Mouse (Mus musculus): ENCODE data around the gene Klhl32. TPM values are rescaled to one million over a fixed set of nuclear protein-coding genes. Genes with fewer than 3 reads are reported as not detected.

Gene Klhl32
- total and polyA plus RNA-seq, 3 experiments: 0.03 TPM; not detected in 2

- no peak for DNase-seq (ENCODE audit: low read depth, low spot score)
- no peak overlapping the region for H3K4me3 ChIP-seq (ENCODE audit: control insufficient read depth in 1 of 2, insufficient read depth in 1 of 2, low read depth in 2 of 2, low read length in 2 of 2)
- no peak overlapping the region for H3K27ac ChIP-seq (ENCODE audit: control insufficient read depth, low read depth, low read length)
- no peaks in the 10 kb centered on the region for H3K36me3 ChIP-seq (ENCODE audit: control insufficient read depth in 1 of 2, insufficient read depth in 2 of 2, low read length in 2 of 2)
- H3K4me1 ChIP-seq (ENCODE audit: control insufficient read depth in 1 of 2, insufficient read depth in 2 of 2, low read length in 2 of 2): no peaks in the 10 kb centered on the region
- no peaks in the 10 kb centered on the region for H3K79me2 ChIP-seq (ENCODE audit: control insufficient read depth, insufficient read depth, low read length, poor library complexity)
- no peaks in the 10 kb centered on the region for H3K27me3 ChIP-seq (ENCODE audit: control insufficient read depth in 1 of 2, insufficient read depth in 2 of 2, low read length in 2 of 2)
- no peak overlapping the region for H3K9ac ChIP-seq (ENCODE audit: control insufficient read depth, low read depth, low read length, poor library complexity, severe bottlenecking)
- TF ChIP-seq ELF1 (IDR thresholded peaks at IDR 0.05; ENCODE audit: low read depth, low read length) (no peak), CHD1 (IDR thresholded peaks at IDR 0.05; ENCODE audit: low read depth, low read length) (no peak), MYC (IDR thresholded peaks at IDR 0.05; ENCODE audit: low read depth, low read length) (no peak), MYB (IDR thresholded peaks at IDR 0.05; ENCODE audit: low read depth, low read length) (no peak), UBTF (IDR thresholded peaks at IDR 0.05; ENCODE audit: borderline replicate concordance, insufficient read depth, low read depth, low read length) (no peak), ZMIZ1 (IDR thresholded peaks at IDR 0.05; ENCODE audit: low read depth, low read length) (no peak), RAD21 (IDR thresholded peaks at IDR 0.05; ENCODE audit: low read depth, low read length) (no peak), ETS1 (IDR thresholded peaks at IDR 0.05; ENCODE audit: low read depth, low read length) (no peak), ZC3H11A (IDR thresholded peaks at IDR 0.05; ENCODE audit: low read depth, low read length) (no peak), SIN3A (IDR thresholded peaks at IDR 0.05; ENCODE audit: low read length) (no peak), POLR2AphosphoS2 (IDR thresholded peaks at IDR 0.05; ENCODE audit: low read length) (no peak), MAX (IDR thresholded peaks at IDR 0.05; ENCODE audit: low read length) (no peak), RCOR1 (IDR thresholded peaks at IDR 0.05; ENCODE audit: low read depth, low read length) (no peak), TAL1 (IDR thresholded peaks at IDR 0.05; ENCODE audit: low read length) (no peak), EP300 (IDR thresholded peaks at IDR 0.05; ENCODE audit: low read depth in 1 of 2, low read length in 2 of 2) (no peak)
- no peaks in the 10 kb centered on the region for H3K9me3 ChIP-seq (replicated peaks; ENCODE audit: insufficient read depth, low read length)
Measured at GRCm38 (mm10) chr4:24789331-24789730, 61.6 kb downstream of the Klhl32 start.

- no peak for DNase-seq (ENCODE audit: low read depth, low spot score)
- Histone ChIP-seq H3K27ac (ENCODE audit: control insufficient read depth, low read depth, low read length) (no peak overlapping the region), H3K36me3 (ENCODE audit: control insufficient read depth in 1 of 2, insufficient read depth in 2 of 2, low read length in 2 of 2) (no peaks in the 10 kb centered on the region), H3K9me3 (replicated peaks; ENCODE audit: insufficient read depth, low read length) (no peaks in the 10 kb centered on the region), H3K4me1 (ENCODE audit: control insufficient read depth in 1 of 2, insufficient read depth in 2 of 2, low read length in 2 of 2) (no peaks in the 10 kb centered on the region), H3K4me3 (ENCODE audit: control insufficient read depth in 1 of 2, insufficient read depth in 1 of 2, low read depth in 2 of 2, low read length in 2 of 2) (no peak overlapping the region), H3K9ac (ENCODE audit: control insufficient read depth, low read depth, low read length, poor library complexity, severe bottlenecking) (no peak overlapping the region), H3K79me2 (ENCODE audit: control insufficient read depth, insufficient read depth, low read length, poor library complexity) (no peaks in the 10 kb centered on the region), H3K27me3 (ENCODE audit: control insufficient read depth in 1 of 2, insufficient read depth in 2 of 2, low read length in 2 of 2) (no peaks in the 10 kb centered on the region)
- TF ChIP-seq ZNF384 (IDR thresholded peaks at IDR 0.05; ENCODE audit: low read depth, low read length) (no peak), EP300 (IDR thresholded peaks at IDR 0.05; ENCODE audit: low read depth in 1 of 2, low read length in 2 of 2) (no peak), TCF12 (IDR thresholded peaks at IDR 0.05; ENCODE audit: low read depth, low read length) (no peak), MAX (IDR thresholded peaks at IDR 0.05; ENCODE audit: low read length) (no peak), E2F4 (IDR thresholded peaks at IDR 0.05; ENCODE audit: borderline replicate concordance, low read depth, low read length) (no peak), POLR2A (IDR thresholded peaks at IDR 0.05; ENCODE audit: control insufficient read depth in 1 of 2, insufficient read depth in 1 of 2, low read depth in 1 of 2, low read length in 2 of 2, poor library complexity in 1 of 2) (no peak), MXI1 (IDR thresholded peaks at IDR 0.05; ENCODE audit: low read depth, low read length) (no peak), GATA1 (IDR thresholded peaks at IDR 0.05; ENCODE audit: low read depth, low read length) (no peak), ELF1 (IDR thresholded peaks at IDR 0.05; ENCODE audit: low read depth, low read length) (no peak), MEF2A (IDR thresholded peaks at IDR 0.05; ENCODE audit: extremely low read depth, insufficient replicate concordance, low read depth, low read length, poor library complexity, severe bottlenecking) (no peak), ETS1 (IDR thresholded peaks at IDR 0.05; ENCODE audit: low read depth, low read length) (no peak)
Measured at GRCm38 (mm10) chr4:24785757-24786532, 65.0 kb downstream of the Klhl32 start.
